ENCODE assay signal across 24 mouse cellular contexts in genomic region chr5:143684911-143685390, GRCm38 (mm10). TPM values are rescaled to one million over a fixed set of nuclear protein-coding genes. Genes with fewer than 3 reads are reported as not detected.
A peak's percentile ranks its signal among the peaks of the same experiment; 100 is the strongest.
DNase-seq lines count a peak whose midpoint lies in the region; ATAC-seq and TF ChIP-seq lines count a peak whose summit lies in the region.
"Had no signal": no experiment of that assay in that cellular context is flagged by ENCODE, and none has a peak within 500 bp of the region (broad histone marks: within the 10 kb centered on the region; RNA-seq: fewer than 3 reads in every experiment).

No protein-coding gene starts in this region.

- H3K4me1 ChIP-seq in heart, embryonic 12.5 days (replicated peaks) = peaks cover 23% of the 10 kb centered on the region
- H3K4me1 ChIP-seq in heart, embryonic 10.5 days = peaks cover 14% of the 10 kb centered on the region
- no peaks in the 10 kb centered on the region; the same call in 1 of the 2 replicates for H3K4me1 ChIP-seq in heart, postnatal 0 days (ENCODE audit: control insufficient read depth, insufficient read depth)
- peaks cover 4% of the 10 kb centered on the region; the same call in 1 of the 2 replicates for H3K4me1 ChIP-seq in lung, postnatal 0 days (ENCODE audit: insufficient read depth, low read depth, low read length)

- H3K9ac ChIP-seq in heart, embryonic 12.5 days = no peak overlapping the region
- no peak overlapping the region for H3K9ac ChIP-seq in heart, postnatal 0 days (replicated peaks; ENCODE audit: low read depth, low read length)
- H3K9ac ChIP-seq in lung, postnatal 0 days (replicated peaks; ENCODE audit: low read depth) = no peak overlapping the region
- H3K9ac ChIP-seq: embryonic facial prominence, embryonic 12.5 days; forebrain, embryonic 13.5 days; forebrain, postnatal 0 days; hindbrain, embryonic 14.5 days had no signal

- no peaks in the 10 kb centered on the region for H3K9me3 ChIP-seq in heart, embryonic 12.5 days (replicated peaks)
- H3K9me3 ChIP-seq in heart, embryonic 10.5 days = no peaks in the 10 kb centered on the region
- H3K9me3 ChIP-seq in heart, postnatal 0 days (replicated peaks; ENCODE audit: control insufficient read depth, low read length) = no peaks in the 10 kb centered on the region
- no peaks in the 10 kb centered on the region for H3K9me3 ChIP-seq in lung, postnatal 0 days (ENCODE audit: low read length)
- H3K9me3 ChIP-seq: embryonic facial prominence, embryonic 12.5 days; forebrain, embryonic 13.5 days had no signal

- no peak overlapping the region; the same call in 1 of the 2 replicates for H3K27ac ChIP-seq in heart, embryonic 12.5 days (ENCODE audit: poor library complexity, severe bottlenecking)
- no peak overlapping the region for H3K27ac ChIP-seq in heart, embryonic 10.5 days
- H3K27ac ChIP-seq in heart, postnatal 0 days (ENCODE audit: low read depth) = no peak overlapping the region
- no peak overlapping the region for H3K27ac ChIP-seq in lung, postnatal 0 days (ENCODE audit: low read length)
- H3K27ac ChIP-seq: embryonic facial prominence, embryonic 12.5 days; forebrain, embryonic 13.5 days; gastrocnemius, adult 2 months; hindbrain, embryonic 14.5 days had no signal

- TF ChIP-seq CTCF in heart, postnatal 0 days (IDR thresholded peaks at IDR 0.05; ENCODE audit: low read depth) = no peak
- no peak for TF ChIP-seq CTCF in lung, postnatal 0 days (IDR thresholded peaks at IDR 0.05)

- no peaks in the 10 kb centered on the region for H3K27me3 ChIP-seq in heart, embryonic 12.5 days (replicated peaks)
- H3K27me3 ChIP-seq in heart, embryonic 10.5 days (ENCODE audit: insufficient read depth, poor library complexity, severe bottlenecking) = no peaks in the 10 kb centered on the region
- no peaks in the 10 kb centered on the region for H3K27me3 ChIP-seq in heart, postnatal 0 days (ENCODE audit: control insufficient read depth, insufficient read depth, low read length)
- H3K27me3 ChIP-seq in lung, postnatal 0 days (replicated peaks; ENCODE audit: insufficient read depth, low read length) = no peaks in the 10 kb centered on the region
- H3K27me3 ChIP-seq: embryonic facial prominence, embryonic 12.5 days; forebrain, embryonic 13.5 days; Patski had no signal

- intact Hi-C loops in heart, postnatal 10 days (cut with DNase I) = no loop called here

- H3K4me2 ChIP-seq in heart, embryonic 12.5 days = no peak overlapping the region
- no peak overlapping the region for H3K4me2 ChIP-seq in heart, postnatal 0 days (ENCODE audit: low read depth, low read length)
- H3K4me2 ChIP-seq in lung, postnatal 0 days (replicated peaks; ENCODE audit: low read depth, low read length) = no peak overlapping the region
- H3K4me2 ChIP-seq: embryonic facial prominence, embryonic 12.5 days; forebrain, embryonic 13.5 days; hindbrain, embryonic 14.5 days had no signal

- H3K4me3 ChIP-seq in heart, embryonic 12.5 days = no peak overlapping the region
- no peak overlapping the region for H3K4me3 ChIP-seq in heart, embryonic 10.5 days
- no peak overlapping the region for H3K4me3 ChIP-seq in heart, postnatal 0 days (ENCODE audit: low read depth, low read length)
- no peak overlapping the region for H3K4me3 ChIP-seq in lung, postnatal 0 days (ENCODE audit: low read depth, low read length)
- H3K4me3 ChIP-seq: embryonic facial prominence, embryonic 12.5 days; forebrain, embryonic 13.5 days; gastrocnemius, adult 2 months had no signal

- ATAC-seq in heart, embryonic 12.5 days (ENCODE audit: insufficient number of reproducible peaks, low FRiP score) = peak; percentile 27; the same call in 1 of the 2 replicates
- ATAC-seq in heart, postnatal 0 days (ENCODE audit: insufficient read depth, low read depth) = peak; percentile 59; the same call in 1 of the 2 replicates
- ATAC-seq in lung, postnatal 0 days = peak; percentile 28
- ATAC-seq: activated CD4-positive, CD25-positive, alpha-beta regulatory T cell, adult 4 months; forebrain, embryonic 13.5 days; forebrain, postnatal 0 days; intestine, embryonic 16.5 days; Patski had no signal

- DNase-seq in heart, embryonic 10.5 days (ENCODE audit: low spot score) = no peak
- no peak for DNase-seq in heart, postnatal 0 days (ENCODE audit: low spot score)
- no peak for DNase-seq in heart, postnatal 10 days
- no peak for DNase-seq in lung, postnatal 0 days (ENCODE audit: low spot score)
- DNase-seq in lung, postnatal 36 days = no peak
- DNase-seq in gonadal fat pad, adult 2 months (ENCODE audit: low read depth) = peak; percentile 46
- DNase-seq in cerebellum, postnatal 36 days = no peak
- DNase-seq: adrenal gland, postnatal 25 days; cerebellum, adult 2 months; cerebellum, postnatal 10 days; embryo, embryonic 11 days; forebrain, postnatal 0 days; gastrocnemius, adult 2 months; gastrocnemius, postnatal 25 days; heart, adult 11 months; heart, postnatal 14 days; kidney, adult 2 months had no signal

- 68% methylated on average over 8 of the region's 8 CpGs for WGBS in heart, embryonic 12.5 days
- WGBS in heart, embryonic 10.5 days = 84% methylated on average over 8 of the region's 8 CpGs
- WGBS in heart, postnatal 0 days = 72% methylated on average over 8 of the region's 8 CpGs
- 50% methylated on average over 8 of the region's 8 CpGs for WGBS in lung, postnatal 0 days

- peaks cover 30% of the 10 kb centered on the region for H3K36me3 ChIP-seq in heart, embryonic 12.5 days
- peaks cover 27% of the 10 kb centered on the region for H3K36me3 ChIP-seq in heart, embryonic 10.5 days
- peaks cover 53% of the 10 kb centered on the region for H3K36me3 ChIP-seq in heart, postnatal 0 days (replicated peaks; ENCODE audit: control insufficient read depth, insufficient read depth, low read length)
- H3K36me3 ChIP-seq in lung, postnatal 0 days (ENCODE audit: insufficient read depth, low read length) = peaks cover 23% of the 10 kb centered on the region

- no peak for TF ChIP-seq EP300 in heart, postnatal 0 days (IDR thresholded peaks at IDR 0.05; ENCODE audit: low read depth)
- TF ChIP-seq EP300 in lung, postnatal 0 days (IDR thresholded peaks at IDR 0.05) = no peak

RNA-seq across cellular contexts. Expression of gene Usp42, which starts 47.1 kb away (rescaled TPM):
- polyA plus RNA-seq in heart, embryonic 12.5 days (2016; fragmentation: Nextera tagmentation; extraction: Ambion mirVana) = 17.6 and 19.4 TPM in 2 replicates
- 15.7 and 15.9 TPM in 2 replicates for polyA plus RNA-seq in heart, embryonic 10.5 days (2016; fragmentation: Nextera tagmentation; extraction: Ambion mirVana)
- 6.0 and 8.3 TPM in 2 replicates for total RNA-seq in heart, postnatal 0 days (2014; rRNA removed; ENCODE audit: low replicate concordance)
- 5.1 and 5.6 TPM in 2 replicates for polyA plus RNA-seq in heart, postnatal 0 days (2015; fragmentation: Nextera tagmentation; extraction: Ambion mirVana)
- total RNA-seq in heart, postnatal 10 days (2021) = 10 to 100 TPM in 1 of 2 experiments, 1 to 10 TPM in 1; 9.7 to 11.3 TPM
- 7.9 and 8.5 TPM in 2 replicates for polyA plus RNA-seq in lung, postnatal 0 days (2015; fragmentation: Nextera tagmentation; extraction: Ambion mirVana)
- 5.6 and 8.6 TPM in 2 replicates for polyA plus RNA-seq in gonadal fat pad, adult 2 months (2012; rRNA removed)
